Mouse (Mus musculus) kidney, embryonic 16.5 days (tissue): ENCODE measurements around the gene Pdp2. TPM values are rescaled to one million over a fixed set of nuclear protein-coding genes. Genes with fewer than 3 reads are reported as not detected.
"Not testable (repeated sequence)": the region's sequence is repeated elsewhere in the genome, so short reads cannot be mapped to it uniquely, and the experiment has no call there.

Source experiments
- ATAC-seq: fragments of 200-750 bp; cut with Nextera tagmentation; 2 replicates; pipeline ENCODE4 v1.8.0; 2017; ENCODE audit warnings: moderate TSS enrichment; ENCODE audit not compliant: low FRiP score, low TSS enrichment
- H3K27ac ChIP-seq: fragments of 300-500 bp; sonication (generic); 2 replicates; pipeline ENCODE4 v1.5.1; 2014; ENCODE audit warnings: low read length
- H3K27me3 ChIP-seq: fragments of 300-500 bp; sonication (generic); 2 replicates; pipeline ENCODE4 v1.6.1; 2014; ENCODE audit warnings: low read length, control low read depth, mixed read lengths; ENCODE audit not compliant: insufficient read depth
- H3K36me3 ChIP-seq: fragments of 300-500 bp; sonication (generic); 2 replicates; pipeline ENCODE4 v1.6.1; 2014; ENCODE audit warnings: low read length, control low read depth, mixed read lengths; ENCODE audit not compliant: insufficient read depth
- H3K4me1 ChIP-seq: fragments of 300-500 bp; sonication (generic); 2 replicates; pipeline ENCODE4 v1.6.1; 2014; ENCODE audit warnings: low read length, control low read depth, mixed read lengths; ENCODE audit not compliant: insufficient read depth
- H3K4me2 ChIP-seq: fragments of 300-500 bp; sonication (generic); replicated peaks from 2 replicates; pipeline ENCODE4 v1.6.1; 2014; ENCODE audit warnings: low read depth, low read length
- H3K4me3 ChIP-seq: fragments of 300-500 bp; sonication (generic); 2 replicates; pipeline ENCODE4 v1.5.1; 2014; ENCODE audit warnings: mild to moderate bottlenecking, low read length
- H3K9ac ChIP-seq: fragments of 300-500 bp; sonication (generic); replicated peaks from 2 replicates; pipeline ENCODE4 v1.6.1; 2014; ENCODE audit warnings: low read length
- H3K9me3 ChIP-seq: fragments of 300-500 bp; sonication (generic); 2 replicates; pipeline ENCODE4 v1.6.1; 2016; ENCODE audit warnings: low read length, control low read depth
- WGBS: fragments of 180-500 bp; shearing (Covaris S2); extraction: QIAGEN DNeasy Blood & Tissue Kit; methylation state at CpG from one replicate; pipeline ENCODE4 v1.1.7; 2014; 5-methylcytosine and 5-hydroxymethylcytosine counted together
- polyA plus RNA-seq: library from polyadenylated mRNA; unstranded; fragments of >200 nt; fragmentation: Nextera tagmentation; extraction: Ambion mirVana; gene quantifications from 2 replicates; pipeline ENCODE4 v1.2.1, GENCODE M21; 2015

Gene Pdp2
- polyA plus RNA-seq, 1 experiment from 2014 or later: 19.2 TPM

- H3K27me3 ChIP-seq: no peaks in the 10 kb centered on the region
- 8% methylated on average over 26 of the region's 26 CpGs for WGBS
- peaks cover 3% of the 10 kb centered on the region; the same call in 1 of the 2 replicates for H3K4me1 ChIP-seq
- H3K4me3 ChIP-seq: peak overlapping the region; percentile 50
- peak; percentile 83 for ATAC-seq
- peak overlapping the region; percentile 78 for H3K4me2 ChIP-seq
- no peak overlapping the region for H3K27ac ChIP-seq
- H3K9me3 ChIP-seq: no peaks in the 10 kb centered on the region
- no peaks in the 10 kb centered on the region for H3K36me3 ChIP-seq
- H3K9ac ChIP-seq: peak overlapping the region; percentile 63
Measured at GRCm38 (mm10) chr8:104570436-104571343, 20.6 kb upstream of the Pdp2 start.

- H3K27me3 ChIP-seq: no peaks in the 10 kb centered on the region
- WGBS: 84% methylated on average over 3 of the region's 3 CpGs
- H3K4me3 ChIP-seq: no peak overlapping the region
- H3K9me3 ChIP-seq: no peaks in the 10 kb centered on the region
- no peak overlapping the region for H3K9ac ChIP-seq
- no peak overlapping the region for H3K27ac ChIP-seq
- no peak for ATAC-seq
- H3K36me3 ChIP-seq: no peaks in the 10 kb centered on the region
- no peaks in the 10 kb centered on the region for H3K4me1 ChIP-seq
- H3K4me2 ChIP-seq: no peak overlapping the region
Measured at GRCm38 (mm10) chr8:104576820-104577219, 14.4 kb upstream of the Pdp2 start.

DNA sequence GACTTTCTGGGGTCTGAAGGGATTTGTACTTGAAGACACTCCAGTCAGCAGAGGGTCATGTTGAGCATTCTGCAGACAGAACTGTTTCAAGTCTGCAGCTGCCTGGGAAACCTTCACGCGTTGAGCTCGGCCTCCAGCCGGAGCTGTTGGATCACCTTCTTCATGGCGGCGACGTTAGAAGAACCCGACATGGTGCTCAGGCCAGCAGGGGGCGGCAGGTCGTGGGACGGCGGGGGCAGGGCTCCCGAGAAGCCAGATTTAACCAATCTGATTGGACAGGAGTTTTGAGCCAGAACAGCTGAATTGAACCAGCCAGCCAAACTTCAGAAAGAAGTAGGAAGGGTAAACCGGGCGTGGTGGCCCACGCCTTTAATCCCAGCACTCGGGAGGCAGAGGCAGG lies 13.6 kb upstream of the Pdp2 start:
- H3K27me3 ChIP-seq, H3K4me3 ChIP-seq, H3K36me3 ChIP-seq, H3K27ac ChIP-seq, H3K4me2 ChIP-seq, H3K4me1 ChIP-seq, H3K9me3 ChIP-seq, ATAC-seq, H3K9ac ChIP-seq: not testable (repeated sequence)
- WGBS: 82% methylated on average over 17 of the region's 17 CpGs

- Histone ChIP-seq H3K4me1 (no peaks in the 10 kb centered on the region), H3K36me3 (no peaks in the 10 kb centered on the region), H3K4me2 (no peak overlapping the region), H3K4me3 (no peak overlapping the region), H3K9me3 (peaks cover 2% of the 10 kb centered on the region; the same call in 1 of the 2 replicates), H3K27ac (no peak overlapping the region), H3K9ac (no peak overlapping the region), H3K27me3 (no peaks in the 10 kb centered on the region)
- WGBS: 71% methylated on average over 1 of the region's 1 CpGs
- ATAC-seq: no peak
Measured at GRCm38 (mm10) chr8:104584522-104584921, 6.7 kb upstream of the Pdp2 start.

DNA sequence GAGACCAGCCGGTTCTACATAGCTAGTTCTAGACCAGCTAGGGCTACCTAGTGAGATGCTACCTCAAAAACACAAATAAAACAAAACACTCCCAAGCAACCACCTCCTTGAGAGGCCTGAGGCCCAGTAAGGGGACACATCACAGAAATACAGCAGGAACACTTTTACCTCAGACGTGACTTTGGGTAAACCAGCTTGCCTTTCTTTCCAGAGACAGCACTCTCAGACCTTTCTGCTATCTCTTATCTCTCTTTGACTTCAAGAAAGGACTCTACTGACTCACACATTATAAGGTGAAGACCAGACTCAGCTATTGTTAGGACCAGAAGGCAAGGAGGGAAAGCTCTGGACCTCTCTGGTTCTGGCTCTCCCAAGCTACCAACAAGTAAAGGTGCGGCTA lies 967 bp upstream of the Pdp2 start:
- no peak for ATAC-seq
- H3K36me3 ChIP-seq: peaks cover 20% of the 10 kb centered on the region
- H3K9me3 ChIP-seq: no peaks in the 10 kb centered on the region
- H3K4me3 ChIP-seq: no peak overlapping the region
- no peak overlapping the region for H3K27ac ChIP-seq
- H3K4me2 ChIP-seq: no peak overlapping the region
- peaks cover 7% of the 10 kb centered on the region for H3K4me1 ChIP-seq
- no peaks in the 10 kb centered on the region for H3K27me3 ChIP-seq
- no peak overlapping the region for H3K9ac ChIP-seq
- WGBS: 94% methylated on average over 3 of the region's 3 CpGs

GRCm38 (mm10) chr8:104591856-104592255 lies 605 bp downstream of the Pdp2 start:
- no peak for ATAC-seq
- WGBS: 0% methylated on average over 9 of the region's 9 CpGs
- no peaks in the 10 kb centered on the region for H3K9me3 ChIP-seq
- H3K4me1 ChIP-seq: peaks cover 16% of the 10 kb centered on the region
- peak overlapping the region; percentile 75 for H3K4me3 ChIP-seq
- no peaks in the 10 kb centered on the region for H3K27me3 ChIP-seq
- H3K27ac ChIP-seq: peak overlapping the region; percentile 88; the same call in 1 of the 2 replicates
- H3K36me3 ChIP-seq: peaks cover 20% of the 10 kb centered on the region
- H3K9ac ChIP-seq: peak overlapping the region; percentile 74
- H3K4me2 ChIP-seq: peak overlapping the region; percentile 82

DNA sequence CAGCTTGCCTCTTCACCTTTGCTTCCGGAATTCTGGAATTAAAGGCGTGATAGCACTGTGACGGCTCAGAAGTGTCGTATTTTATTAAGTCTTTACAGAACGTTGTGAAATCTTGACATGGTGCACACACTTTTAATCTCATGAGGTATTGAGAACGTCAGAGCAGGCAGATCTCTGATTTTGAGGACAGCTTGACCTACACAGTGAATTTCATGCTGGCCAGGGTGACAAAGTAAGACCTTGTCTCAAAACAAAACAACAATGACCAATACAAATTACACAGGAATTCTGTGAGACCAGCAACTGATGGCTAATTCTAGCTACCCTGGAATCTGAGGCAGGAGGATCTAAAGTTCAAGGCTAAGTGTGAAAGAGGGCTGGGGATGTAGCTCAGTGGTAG lies 1.3 kb downstream of the Pdp2 start:
- Histone ChIP-seq H3K27ac (no peak overlapping the region), H3K4me2 (peak overlapping the region; percentile 82), H3K4me3 (peak overlapping the region; percentile 75; the same call in 1 of the 2 replicates), H3K4me1 (peaks cover 22% of the 10 kb centered on the region), H3K36me3 (peaks cover 20% of the 10 kb centered on the region), H3K9ac (no peak overlapping the region), H3K27me3 (no peaks in the 10 kb centered on the region), H3K9me3 (no peaks in the 10 kb centered on the region)
- ATAC-seq: no peak
- 56% methylated on average over 6 of the region's 6 CpGs for WGBS

GRCm38 (mm10) chr8:104593536-104594325 lies 2.5 kb downstream of the Pdp2 start:
- Histone ChIP-seq H3K4me1 (peaks cover 32% of the 10 kb centered on the region), H3K27ac (no peak overlapping the region), H3K9ac (no peak overlapping the region), H3K4me2 (no peak overlapping the region), H3K9me3 (no peaks in the 10 kb centered on the region), H3K27me3 (no peaks in the 10 kb centered on the region), H3K4me3 (no peak overlapping the region), H3K36me3 (peaks cover 20% of the 10 kb centered on the region)
- ATAC-seq: no peak
- 88% methylated on average over 31 of the region's 31 CpGs for WGBS

GRCm38 (mm10) chr8:104594611-104595362 lies 3.5 kb downstream of the Pdp2 start:
- H3K4me1 ChIP-seq: peaks cover 38% of the 10 kb centered on the region
- no peak for ATAC-seq
- no peak overlapping the region for H3K4me2 ChIP-seq
- H3K27me3 ChIP-seq: no peaks in the 10 kb centered on the region
- no peak overlapping the region for H3K4me3 ChIP-seq
- WGBS: 90% methylated on average over 19 of the region's 19 CpGs
- H3K36me3 ChIP-seq: peaks cover 20% of the 10 kb centered on the region
- no peaks in the 10 kb centered on the region for H3K9me3 ChIP-seq
- H3K9ac ChIP-seq: no peak overlapping the region
- H3K27ac ChIP-seq: no peak overlapping the region
